ENCODE assay signal across 8 mouse cellular contexts in genomic region chr9:21332161-21333061, GRCm38 (mm10). TPM values are rescaled to one million over a fixed set of nuclear protein-coding genes. Genes with fewer than 3 reads are reported as not detected.
DNase-seq lines count a peak whose midpoint lies in the region; ATAC-seq lines count a peak whose summit lies in the region.
"Had no signal": no experiment of that assay in that cellular context is flagged by ENCODE, and none has a peak within 500 bp of the region (broad histone marks: within the 10 kb centered on the region; RNA-seq: fewer than 3 reads in every experiment).

No protein-coding gene starts in this region.

- no peaks in the 10 kb centered on the region for H3K36me3 ChIP-seq in neural tube, embryonic 13.5 days
- H3K36me3 ChIP-seq in embryonic facial prominence, embryonic 12.5 days: 0 out of 2 replicates have a peak, but pooled peaks cover 3% of the 10 kb centered on the region
- peaks cover 12% of the 10 kb centered on the region for H3K36me3 ChIP-seq in limb, embryonic 10.5 days

- no peak for DNase-seq in neural tube, embryonic 10.5 days (ENCODE audit: extremely low spot score, low spot score)
- no peak for DNase-seq in limb, embryonic 10.5 days (ENCODE audit: low spot score)
- DNase-seq in thymus, postnatal 25 days: peak; percentile 68
- DNase-seq in cerebellum, postnatal 36 days: no peak
- DNase-seq in kidney, adult 11 months: no peak
- DNase-seq: adrenal gland, postnatal 10 days had no signal

- H3K4me3 ChIP-seq in neural tube, embryonic 13.5 days: no peak overlapping the region
- no peak overlapping the region for H3K4me3 ChIP-seq in embryonic facial prominence, embryonic 12.5 days
- no peak overlapping the region for H3K4me3 ChIP-seq in limb, embryonic 10.5 days

- H3K4me1 ChIP-seq in neural tube, embryonic 13.5 days (replicated peaks): peaks cover 17% of the 10 kb centered on the region
- peaks cover 15% of the 10 kb centered on the region for H3K4me1 ChIP-seq in embryonic facial prominence, embryonic 12.5 days
- H3K4me1 ChIP-seq in limb, embryonic 10.5 days: peaks cover 15% of the 10 kb centered on the region

- H3K9me3 ChIP-seq in neural tube, embryonic 13.5 days: no peaks in the 10 kb centered on the region
- H3K9me3 ChIP-seq in embryonic facial prominence, embryonic 12.5 days: no peaks in the 10 kb centered on the region
- no peaks in the 10 kb centered on the region for H3K9me3 ChIP-seq in limb, embryonic 10.5 days (replicated peaks)

- H3K4me2 ChIP-seq in neural tube, embryonic 13.5 days: no peak overlapping the region
- no peak overlapping the region for H3K4me2 ChIP-seq in embryonic facial prominence, embryonic 12.5 days (replicated peaks)

- H3K27ac ChIP-seq in neural tube, embryonic 13.5 days (replicated peaks): no peak overlapping the region
- H3K27ac ChIP-seq in embryonic facial prominence, embryonic 12.5 days: peak overlapping the region; percentile 36
- peak overlapping the region; percentile 11; the same call in 1 of the 2 replicates for H3K27ac ChIP-seq in limb, embryonic 10.5 days

- WGBS in neural tube, embryonic 13.5 days: 28% methylated on average over 9 of the region's 9 CpGs
- WGBS in embryonic facial prominence, embryonic 12.5 days: 30% methylated on average over 9 of the region's 9 CpGs
- 59% methylated on average over 9 of the region's 9 CpGs for WGBS in limb, embryonic 10.5 days

- no peaks in the 10 kb centered on the region for H3K27me3 ChIP-seq in neural tube, embryonic 13.5 days
- no peaks in the 10 kb centered on the region for H3K27me3 ChIP-seq in embryonic facial prominence, embryonic 12.5 days
- peaks cover under 1% of the 10 kb centered on the region; the same call in 1 of the 2 replicates for H3K27me3 ChIP-seq in limb, embryonic 10.5 days (ENCODE audit: low read depth, poor library complexity, severe bottlenecking)

- ATAC-seq in neural tube, embryonic 13.5 days (ENCODE audit: low read depth): no peak
- no peak for ATAC-seq in embryonic facial prominence, embryonic 12.5 days (ENCODE audit: insufficient number of reproducible peaks, insufficient read depth, low FRiP score, low TSS enrichment)

- 0 out of 2 replicates have a peak overlapping the region, but pooled peaks have one; percentile 1 for H3K9ac ChIP-seq in neural tube, embryonic 13.5 days
- H3K9ac ChIP-seq in embryonic facial prominence, embryonic 12.5 days: 0 out of 2 replicates have a peak overlapping the region, but pooled peaks have one; percentile 15

RNA-seq across cellular contexts. Expression of gene Slc44a2, which starts 11.9 kb away (rescaled TPM):
- 70.1 and 73.1 TPM in 2 replicates for polyA plus RNA-seq in neural tube, embryonic 13.5 days (2015; fragmentation: Nextera tagmentation; extraction: Ambion mirVana)
- 117 and 118 TPM in 2 replicates for polyA plus RNA-seq in embryonic facial prominence, embryonic 12.5 days (2016; fragmentation: Nextera tagmentation; extraction: Ambion mirVana)
- 68.5 and 81.1 TPM in 2 replicates for polyA plus RNA-seq in limb, embryonic 10.5 days (2016; fragmentation: Nextera tagmentation; extraction: Ambion mirVana)

RNA-seq across cellular contexts. Expression of gene Ap1m2, which starts 20.3 kb away (rescaled TPM):
- polyA plus RNA-seq in neural tube, embryonic 13.5 days (2015; fragmentation: Nextera tagmentation; extraction: Ambion mirVana): 0.89 and 1.1 TPM in 2 replicates
- polyA plus RNA-seq in embryonic facial prominence, embryonic 12.5 days (2016; fragmentation: Nextera tagmentation; extraction: Ambion mirVana): 15.8 and 18.2 TPM in 2 replicates
- polyA plus RNA-seq in limb, embryonic 10.5 days (2016; fragmentation: Nextera tagmentation; extraction: Ambion mirVana): 7.8 and 8.6 TPM in 2 replicates

RNA-seq across cellular contexts. Expression of gene Ilf3, which starts 35.3 kb away (rescaled TPM):
- polyA plus RNA-seq in neural tube, embryonic 13.5 days (2015; fragmentation: Nextera tagmentation; extraction: Ambion mirVana): 226 and 229 TPM in 2 replicates
- polyA plus RNA-seq in embryonic facial prominence, embryonic 12.5 days (2016; fragmentation: Nextera tagmentation; extraction: Ambion mirVana): 277 and 284 TPM in 2 replicates
- 320 and 362 TPM in 2 replicates for polyA plus RNA-seq in limb, embryonic 10.5 days (2016; fragmentation: Nextera tagmentation; extraction: Ambion mirVana)

RNA-seq across cellular contexts. Expression of gene Cdkn2d, which starts 41.2 kb away (rescaled TPM):
- polyA plus RNA-seq in neural tube, embryonic 13.5 days (2015; fragmentation: Nextera tagmentation; extraction: Ambion mirVana): 95.5 and 114 TPM in 2 replicates
- 51.7 and 52.5 TPM in 2 replicates for polyA plus RNA-seq in embryonic facial prominence, embryonic 12.5 days (2016; fragmentation: Nextera tagmentation; extraction: Ambion mirVana)
- polyA plus RNA-seq in limb, embryonic 10.5 days (2016; fragmentation: Nextera tagmentation; extraction: Ambion mirVana): 32.7 and 38.0 TPM in 2 replicates

RNA-seq across cellular contexts. Expression of gene Kri1, which starts 44.6 kb away (rescaled TPM):
- 11.1 and 15.1 TPM in 2 replicates for polyA plus RNA-seq in neural tube, embryonic 13.5 days (2015; fragmentation: Nextera tagmentation; extraction: Ambion mirVana)
- polyA plus RNA-seq in embryonic facial prominence, embryonic 12.5 days (2016; fragmentation: Nextera tagmentation; extraction: Ambion mirVana): 16.8 and 17.9 TPM in 2 replicates
- polyA plus RNA-seq in limb, embryonic 10.5 days (2016; fragmentation: Nextera tagmentation; extraction: Ambion mirVana): 18.9 and 19.1 TPM in 2 replicates
